Mouse (Mus musculus): Measurements from ENCODE around the gene Tor2a. TPM values are rescaled to one million over a fixed set of nuclear protein-coding genes. Genes with fewer than 3 reads are reported as not detected.
A peak's percentile ranks its signal among the peaks of the same experiment; 100 is the strongest.

Tor2a gene
- total and polyA plus RNA-seq, 3 experiments: 33.3 to 53.8 (median 41.4) TPM

GRCm38 (mm10) chr2:32761361-32761760 lies 4.3 kb downstream of the Tor2a start:
- Histone ChIP-seq H3K27ac (ENCODE audit: insufficient read depth, low read depth) (no peak overlapping the region), H3K4me2 (ENCODE audit: insufficient read depth, low read depth, poor library complexity, severe bottlenecking) (no peak overlapping the region), H3K36me3 (replicated peaks in 1 of 2; ENCODE audit: control insufficient read depth in 1 of 2, insufficient read depth in 1 of 2, low read length in 1 of 2) (peaks cover 25 to 57% of the 10 kb centered on the region in 2 experiments), H3K9ac (ENCODE audit: insufficient read depth, low read depth) (no peak overlapping the region), H3K79me2 (replicated peaks; ENCODE audit: control insufficient read depth, extremely low read depth, insufficient read depth, poor library complexity, severe bottlenecking) (no peaks in the 10 kb centered on the region), H3K27me3 (replicated peaks) (no peaks in the 10 kb centered on the region), H3K9me3 (replicated peaks; ENCODE audit: low read length) (no peaks in the 10 kb centered on the region), H3K4me1 (ENCODE audit: control insufficient read depth in 1 of 2, insufficient read depth in 2 of 2) (peaks cover 0 to 10% of the 10 kb centered on the region in 2 experiments; a peak in 3 of 4 replicates), H3K4me3 (replicated peaks in 1 of 3; ENCODE audit: low read depth in 2 of 3, low read length in 2 of 3, poor library complexity in 1 of 3) (no peak overlapping the region)
- dilution Hi-C loops (cut with MboI; ENCODE audit: extremely low pct_ligation_motif_present, extremely low pct_unique_long_range_greater_than_20kb, low sequenced_read_pairs): no loop called here
- no peak for TF ChIP-seq PAX5 (IDR thresholded peaks at IDR 0.05; ENCODE audit: low read length)
- no peak for TF ChIP-seq MAX (IDR thresholded peaks at IDR 0.05; ENCODE audit: low read length)
- no peak for TF ChIP-seq MAZ (IDR thresholded peaks at IDR 0.05; ENCODE audit: low read depth, low read length)
- no peak for TF ChIP-seq TBP (conservative IDR thresholded peaks at IDR 0.05; ENCODE audit: low read depth, low read length)
- TF ChIP-seq POLR2A (IDR thresholded peaks at IDR 0.05; ENCODE audit: low read depth, low read length): no peak
- TF ChIP-seq TCF12 (IDR thresholded peaks at IDR 0.05; ENCODE audit: low read depth, low read length): no peak
- no peak for TF ChIP-seq NELFE (IDR thresholded peaks at IDR 0.05; ENCODE audit: low read depth, low read length)
- no peak for TF ChIP-seq USF1 (IDR thresholded peaks at IDR 0.05; ENCODE audit: low read depth, low read length)
- no peak for TF ChIP-seq ZNF384 (IDR thresholded peaks at IDR 0.05; ENCODE audit: low read depth, low read length)
- no peak for TF ChIP-seq MAFK (IDR thresholded peaks at IDR 0.05; ENCODE audit: insufficient replicate concordance, low read length)
- DNase-seq (ENCODE audit: extremely low read depth): no peak
- in situ Hi-C loops (cut with MboI; ENCODE audit: low pct_ligation_motif_present, low pct_unique_long_range_greater_than_20kb, low sequenced_read_pairs): no loop called here

- no peaks in the 10 kb centered on the region for H3K27me3 ChIP-seq (replicated peaks)
- in situ Hi-C loops (cut with MboI; ENCODE audit: low pct_ligation_motif_present, low pct_unique_long_range_greater_than_20kb, low sequenced_read_pairs) (no loop called here), dilution Hi-C loops (cut with MboI; ENCODE audit: extremely low pct_ligation_motif_present, extremely low pct_unique_long_range_greater_than_20kb, low sequenced_read_pairs) (no loop called here)
- no peak overlapping the region for H3K4me2 ChIP-seq (ENCODE audit: insufficient read depth, low read depth, poor library complexity, severe bottlenecking)
- no peaks in the 10 kb centered on the region for H3K79me2 ChIP-seq (replicated peaks; ENCODE audit: control insufficient read depth, extremely low read depth, insufficient read depth, poor library complexity, severe bottlenecking)
- no peak overlapping the region for H3K27ac ChIP-seq (ENCODE audit: insufficient read depth, low read depth)
- peaks cover 25 to 57% of the 10 kb centered on the region in 2 experiments for H3K36me3 ChIP-seq (replicated peaks in 1 of 2; ENCODE audit: control insufficient read depth in 1 of 2, insufficient read depth in 1 of 2, low read length in 1 of 2)
- H3K9me3 ChIP-seq (replicated peaks; ENCODE audit: low read length): no peaks in the 10 kb centered on the region
- peaks cover 0 to 10% of the 10 kb centered on the region in 2 experiments; a peak in 3 of 4 replicates for H3K4me1 ChIP-seq (ENCODE audit: control insufficient read depth in 1 of 2, insufficient read depth in 2 of 2)
- no peak overlapping the region for H3K9ac ChIP-seq (ENCODE audit: insufficient read depth, low read depth)
- no peak overlapping the region for H3K4me3 ChIP-seq (replicated peaks in 1 of 3; ENCODE audit: low read depth in 2 of 3, low read length in 2 of 3, poor library complexity in 1 of 3)
- DNase-seq (ENCODE audit: extremely low read depth): no peak
- no peak for TF ChIP-seq HCFC1 (IDR thresholded peaks at IDR 0.05; ENCODE audit: low read depth, low read length)
- TF ChIP-seq MEF2A (IDR thresholded peaks at IDR 0.05; ENCODE audit: borderline replicate concordance, low read depth, low read length): no peak
- no peak for TF ChIP-seq CHD1 (IDR thresholded peaks at IDR 0.05; ENCODE audit: low read depth, low read length)
These were observed 4.8 kb downstream of the Tor2a start for GRCm38 (mm10) chr2:32761859-32762258.

GRCm38 (mm10) chr2:32763353-32763752 lies 6.3 kb downstream of the Tor2a start:
- TF ChIP-seq CTCF (conservative IDR thresholded peaks at IDR 0.05 in 1 of 2, IDR thresholded peaks at IDR 0.05 in 1 of 2; ENCODE audit: low read depth in 2 of 2, low read length in 2 of 2): peak; percentile 54 to 55; a peak in 3 of 4 replicates
- TF ChIP-seq SMC3 (IDR thresholded peaks at IDR 0.05; ENCODE audit: low read depth, low read length): peak; percentile 36
- no peak for TF ChIP-seq KAT2A (IDR thresholded peaks at IDR 0.05; ENCODE audit: insufficient replicate concordance, low read length)
- in situ Hi-C loops (cut with MboI; ENCODE audit: low pct_ligation_motif_present, low pct_unique_long_range_greater_than_20kb, low sequenced_read_pairs): no loop called here
- Histone ChIP-seq H3K27me3 (replicated peaks) (no peaks in the 10 kb centered on the region), H3K9ac (ENCODE audit: insufficient read depth, low read depth) (no peak overlapping the region), H3K36me3 (replicated peaks in 1 of 2; ENCODE audit: control insufficient read depth in 1 of 2, insufficient read depth in 1 of 2, low read length in 1 of 2) (peaks cover 25 to 56% of the 10 kb centered on the region in 2 experiments), H3K4me1 (ENCODE audit: control insufficient read depth in 1 of 2, insufficient read depth in 2 of 2) (peaks cover 0 to 3% of the 10 kb centered on the region in 2 experiments; a peak in 2 of 4 replicates), H3K27ac (ENCODE audit: insufficient read depth, low read depth) (no peak overlapping the region), H3K4me3 (replicated peaks in 1 of 3; ENCODE audit: low read depth in 2 of 3, low read length in 2 of 3, poor library complexity in 1 of 3) (no peak overlapping the region), H3K9me3 (replicated peaks; ENCODE audit: low read length) (no peaks in the 10 kb centered on the region), H3K4me2 (ENCODE audit: insufficient read depth, low read depth, poor library complexity, severe bottlenecking) (no peak overlapping the region), H3K79me2 (replicated peaks; ENCODE audit: control insufficient read depth, extremely low read depth, insufficient read depth, poor library complexity, severe bottlenecking) (no peaks in the 10 kb centered on the region)
- dilution Hi-C loops (cut with MboI; ENCODE audit: extremely low pct_ligation_motif_present, extremely low pct_unique_long_range_greater_than_20kb, low sequenced_read_pairs): no loop called here
- no peak for DNase-seq (ENCODE audit: extremely low read depth)

Data from CH12.LX (cell line).